Mouse (Mus musculus) mature B cell (primary cell): ENCODE measurements around the gene Lkaaear1.

Experiments
- in situ Hi-C: fragments of 300-500 bp; cut with MboI; formaldehyde crosslinking; loops from 2 replicates; pipeline ENCODE4 v1.14.3; 2019

Gene Lkaaear1

DNA sequence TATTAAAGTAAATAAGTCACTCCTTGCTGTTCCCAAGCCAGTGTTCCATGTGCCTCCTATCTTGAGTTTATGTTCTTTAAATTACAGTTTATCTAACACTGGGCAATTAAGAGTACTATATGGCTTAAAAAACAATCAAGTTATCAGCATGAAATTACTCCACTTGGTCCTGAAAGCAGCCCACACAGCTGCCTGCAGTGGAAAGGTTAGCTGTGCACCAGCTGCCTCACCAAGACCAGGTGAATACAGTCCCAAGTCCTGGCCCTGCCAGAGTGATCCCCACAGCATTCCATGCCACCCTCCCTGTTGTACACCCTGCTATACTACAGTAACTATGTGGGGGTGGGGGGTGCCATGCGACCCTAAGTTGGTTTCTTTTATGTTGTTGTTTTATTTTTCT, 44.7 kb downstream of the Lkaaear1 start:
- in situ Hi-C loops: no loop called here

DNA sequence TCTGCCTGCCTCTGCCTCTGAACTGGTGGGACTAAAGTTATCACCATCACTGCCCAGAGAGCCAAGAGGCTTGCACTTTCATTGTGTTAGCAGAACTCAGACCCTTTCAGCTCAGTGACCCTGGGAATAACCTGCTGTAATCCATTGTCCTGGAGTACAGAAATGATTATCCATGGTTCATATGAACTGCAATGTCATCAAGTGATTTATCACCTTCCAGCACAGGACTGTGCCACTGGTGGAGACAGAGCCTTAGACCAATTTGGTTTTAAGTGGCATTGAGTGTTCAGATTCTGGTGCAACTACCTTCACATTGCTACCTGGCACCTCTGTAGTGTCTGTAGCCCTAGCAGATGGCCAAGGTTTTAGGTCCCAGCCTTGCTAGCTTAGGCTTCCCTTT, 45.2 kb downstream of the Lkaaear1 start:
- in situ Hi-C loops: no loop called here

DNA sequence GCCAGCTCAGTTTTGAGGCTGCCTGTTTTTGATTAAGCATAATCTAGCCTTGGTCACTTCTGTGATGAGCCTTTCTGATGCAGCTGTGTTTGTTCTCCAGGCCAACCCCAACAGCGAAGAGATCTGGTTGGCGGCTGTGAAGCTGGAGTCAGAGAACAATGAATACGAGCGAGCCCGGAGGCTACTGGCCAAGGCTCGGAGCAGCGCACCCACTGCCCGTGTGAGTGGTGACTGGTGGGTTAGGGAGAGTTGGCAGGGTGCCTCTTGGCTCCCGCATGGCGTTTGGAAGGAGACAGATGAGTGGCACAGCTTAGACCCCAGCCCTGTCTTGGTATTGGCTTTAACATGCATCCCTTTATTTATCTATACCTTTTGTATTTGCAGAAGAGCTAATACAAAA, 49.3 kb downstream of the Lkaaear1 start:
- in situ Hi-C loops: no loop called here
